Mouse (Mus musculus) forebrain, embryonic 11.5 days (tissue): ENCODE results near the gene Gm49361. TPM values are rescaled to one million over a fixed set of nuclear protein-coding genes. Genes with fewer than 3 reads are reported as not detected.
A peak's percentile ranks its signal among the peaks of the same experiment; 100 is the strongest.

Experiments
- ATAC-seq: fragments of 200-750 bp; cut with Nextera tagmentation; replicated peaks from 2 replicates; pipeline ENCODE4 v1.8.0; 2017; ENCODE audit warnings: moderate TSS enrichment; ENCODE audit not compliant: low FRiP score
- DNase-seq: peaks from one replicate; pipeline ENCODE4 v3.0.0-alpha.2; 2017; ENCODE audit warnings: low spot score
- H3K27ac ChIP-seq: fragments of 300-500 bp; sonication (generic); 2 replicates; pipeline ENCODE4 v1.5.1; 2014; ENCODE audit warnings: low read depth, low read length
- H3K27me3 ChIP-seq: fragments of 300-500 bp; sonication (generic); 2 replicates; pipeline ENCODE4 v1.6.1; 2014; ENCODE audit warnings: mild to moderate bottlenecking, low read length, mixed read lengths; ENCODE audit not compliant: control insufficient read depth, insufficient read depth
- H3K36me3 ChIP-seq: fragments of 300-500 bp; sonication (generic); 2 replicates; pipeline ENCODE4 v1.6.1; 2014; ENCODE audit warnings: mild to moderate bottlenecking, low read length, moderate library complexity, mixed read lengths; ENCODE audit not compliant: control insufficient read depth, insufficient read depth
- H3K4me1 ChIP-seq: fragments of 300-500 bp; sonication (generic); replicated peaks from 2 replicates; pipeline ENCODE4 v1.6.1; 2014; ENCODE audit warnings: low read length, mixed read lengths; ENCODE audit not compliant: control insufficient read depth, insufficient read depth
- H3K4me2 ChIP-seq: fragments of 300-500 bp; sonication (generic); 2 replicates; pipeline ENCODE4 v1.6.1; 2014; ENCODE audit warnings: low read depth, mild to moderate bottlenecking, low read length, moderate library complexity, mixed read lengths; ENCODE audit not compliant: severe bottlenecking
- H3K4me3 ChIP-seq: fragments of 300-500 bp; sonication (generic); 2 replicates; pipeline ENCODE4 v1.5.1; 2014; ENCODE audit warnings: low read depth, low read length
- H3K9ac ChIP-seq: fragments of 300-500 bp; sonication (generic); 2 replicates; pipeline ENCODE4 v1.6.1; 2014; ENCODE audit warnings: low read length
- H3K9me3 ChIP-seq: fragments of 300-500 bp; sonication (generic); 2 replicates; pipeline ENCODE4 v1.6.1; 2016; ENCODE audit warnings: low read length, mixed read lengths; ENCODE audit not compliant: control insufficient read depth
- WGBS: fragments of 180-500 bp; shearing (Covaris S2); extraction: QIAGEN DNeasy Blood & Tissue Kit; methylation state at CpG from one replicate; pipeline ENCODE4 v1.1.7; 2014; 5-methylcytosine and 5-hydroxymethylcytosine counted together
- polyA plus RNA-seq: library from polyadenylated mRNA; unstranded; fragments of >200 nt; fragmentation: Nextera tagmentation; extraction: Ambion mirVana; gene quantifications from 2 replicates; pipeline ENCODE4 v1.2.1, GENCODE M21; 2014

Gene Gm49361
- polyA plus RNA-seq, 1 experiment from 2014 or later: not detected

DNA sequence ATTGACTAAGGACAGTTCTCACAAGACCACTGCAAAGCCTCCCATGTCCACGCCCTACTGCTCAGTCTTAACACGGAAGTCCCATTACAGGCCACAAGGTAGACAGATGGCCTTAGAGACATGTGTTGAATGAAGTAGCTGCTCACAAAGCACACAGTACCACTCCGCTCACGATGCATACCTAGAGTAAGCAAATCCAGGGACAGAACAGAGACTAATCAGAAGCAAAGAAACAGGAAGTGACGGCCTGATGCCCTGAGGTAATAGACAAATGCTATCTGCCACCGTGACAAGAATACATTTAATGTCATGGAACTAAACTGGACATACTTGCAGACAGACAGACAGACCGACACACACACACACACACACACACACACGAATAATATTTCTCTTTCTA lies 5.3 kb downstream of the Gm49361 start:
- H3K27ac ChIP-seq: no peak overlapping the region
- no peak for ATAC-seq
- no peaks in the 10 kb centered on the region for H3K36me3 ChIP-seq
- DNase-seq: no peak
- no peaks in the 10 kb centered on the region for H3K9me3 ChIP-seq
- H3K4me2 ChIP-seq: no peak overlapping the region
- no peaks in the 10 kb centered on the region for H3K4me1 ChIP-seq
- H3K27me3 ChIP-seq: no peaks in the 10 kb centered on the region
- no peak overlapping the region for H3K4me3 ChIP-seq
- WGBS: 86% methylated on average over 8 of the region's 8 CpGs
- no peak overlapping the region for H3K9ac ChIP-seq

DNA sequence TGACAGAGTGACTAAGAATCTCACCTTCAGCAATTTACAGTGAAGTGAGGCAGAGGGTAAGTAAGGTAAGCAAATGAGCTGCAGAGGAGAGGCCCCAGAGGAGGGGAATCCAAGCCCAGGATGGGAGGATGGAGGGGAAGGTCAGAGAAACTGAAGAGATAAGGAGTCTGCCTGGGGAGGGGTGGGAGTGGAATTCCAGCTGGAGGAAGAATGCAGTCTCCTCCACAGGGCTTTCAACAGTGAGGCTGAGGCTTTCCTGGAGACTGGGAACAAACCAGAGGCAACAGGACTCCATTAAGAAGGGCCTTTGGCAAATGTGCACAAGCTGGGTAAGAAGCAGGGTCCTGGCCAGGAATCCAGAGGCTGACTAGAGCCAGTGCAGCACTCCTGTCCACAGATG lies 8.8 kb downstream of the Gm49361 start:
- Histone ChIP-seq H3K4me3 (no peak overlapping the region), H3K4me1 (peaks cover 2% of the 10 kb centered on the region; the same call in 1 of the 2 replicates), H3K9ac (no peak overlapping the region), H3K27me3 (no peaks in the 10 kb centered on the region), H3K4me2 (no peak overlapping the region), H3K9me3 (no peaks in the 10 kb centered on the region), H3K27ac (no peak overlapping the region), H3K36me3 (no peaks in the 10 kb centered on the region; the same call in 1 of the 2 replicates)
- no peak for DNase-seq
- no peak for ATAC-seq

GRCm38 (mm10) chr14:57736141-57736540 lies 9.8 kb downstream of the Gm49361 start:
- H3K27me3 ChIP-seq: no peaks in the 10 kb centered on the region
- DNase-seq: no peak
- H3K36me3 ChIP-seq: no peaks in the 10 kb centered on the region; the same call in 1 of the 2 replicates
- ATAC-seq: no peak
- no peak overlapping the region for H3K9ac ChIP-seq
- H3K4me2 ChIP-seq: no peak overlapping the region
- peaks cover 2% of the 10 kb centered on the region; the same call in 1 of the 2 replicates for H3K4me1 ChIP-seq
- H3K4me3 ChIP-seq: no peak overlapping the region
- no peak overlapping the region for H3K27ac ChIP-seq
- WGBS: 84% methylated on average over 4 of the region's 4 CpGs
- H3K9me3 ChIP-seq: no peaks in the 10 kb centered on the region

DNA sequence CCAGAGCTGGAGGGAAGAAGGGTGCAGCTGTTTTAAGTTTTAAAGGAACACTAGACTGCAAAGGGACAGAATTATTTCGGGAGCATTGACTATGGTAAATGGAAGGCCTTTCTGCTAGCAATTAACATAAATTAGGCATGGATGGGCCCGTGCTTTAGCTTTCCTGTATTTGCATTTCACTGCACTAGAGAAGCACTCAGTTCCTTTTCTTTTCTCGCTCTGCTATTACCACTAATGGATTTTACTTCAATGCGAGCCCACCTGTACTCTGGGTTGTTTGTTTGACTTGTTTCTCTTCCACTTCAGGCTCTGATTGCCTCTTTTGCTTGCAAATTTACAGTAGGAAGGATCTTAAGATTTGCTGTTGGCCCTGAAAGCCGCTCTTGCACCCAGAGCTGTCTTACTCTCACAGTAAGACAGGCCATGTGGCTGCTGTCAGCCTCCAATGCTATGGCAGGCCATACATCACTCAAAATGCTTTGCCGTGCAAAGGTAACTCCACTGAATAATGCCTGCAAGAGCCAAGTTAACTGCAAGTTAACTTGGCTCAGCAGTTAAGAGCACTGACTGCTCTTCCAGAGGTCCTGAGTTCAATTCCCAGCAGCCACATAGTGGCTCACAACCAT lies 13.1 kb downstream of the Gm49361 start:
- H3K9ac ChIP-seq: no peak overlapping the region
- no peak overlapping the region for H3K4me2 ChIP-seq
- DNase-seq (no peak), ATAC-seq (no peak)
- WGBS: 52% methylated on average over 6 of the region's 6 CpGs
- no peaks in the 10 kb centered on the region; the same call in 1 of the 2 replicates for H3K36me3 ChIP-seq
- no peak overlapping the region for H3K4me3 ChIP-seq
- no peaks in the 10 kb centered on the region for H3K27me3 ChIP-seq
- H3K4me1 ChIP-seq: peaks cover 2% of the 10 kb centered on the region; the same call in 1 of the 2 replicates
- 0 out of 2 replicates have a peak overlapping the region, but pooled peaks have one; percentile 18 for H3K27ac ChIP-seq
- H3K9me3 ChIP-seq: no peaks in the 10 kb centered on the region

DNA sequence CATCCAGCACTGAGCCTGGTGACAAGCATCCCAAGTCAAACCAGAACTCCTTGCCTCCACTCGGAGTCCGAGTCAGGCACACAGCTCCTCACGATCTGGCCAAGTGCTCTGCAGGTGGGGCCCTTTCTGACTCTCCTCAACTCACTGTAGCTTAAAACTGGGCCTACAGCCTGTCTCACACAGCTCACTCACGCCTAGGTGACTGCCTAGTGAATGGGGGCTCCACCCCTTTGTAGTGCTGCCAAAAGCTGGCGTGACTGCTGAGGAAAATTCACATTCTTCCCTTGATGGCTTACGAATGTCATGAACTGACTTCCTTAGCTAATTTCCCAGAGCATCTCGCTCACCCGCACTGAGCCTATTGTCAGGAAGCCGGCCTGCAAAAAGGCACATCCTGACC lies 15.4 kb downstream of the Gm49361 start:
- no peak for ATAC-seq
- Histone ChIP-seq H3K27ac (no peak overlapping the region), H3K4me3 (no peak overlapping the region), H3K9me3 (no peaks in the 10 kb centered on the region), H3K4me1 (peaks cover 2% of the 10 kb centered on the region; the same call in 1 of the 2 replicates), H3K27me3 (no peaks in the 10 kb centered on the region), H3K4me2 (no peak overlapping the region), H3K9ac (0 out of 2 replicates have a peak overlapping the region, but pooled peaks have one; percentile 13), H3K36me3 (no peaks in the 10 kb centered on the region; the same call in 1 of the 2 replicates)
- WGBS: 52% methylated on average over 9 of the region's 9 CpGs
- peak; percentile 42 for DNase-seq

DNA sequence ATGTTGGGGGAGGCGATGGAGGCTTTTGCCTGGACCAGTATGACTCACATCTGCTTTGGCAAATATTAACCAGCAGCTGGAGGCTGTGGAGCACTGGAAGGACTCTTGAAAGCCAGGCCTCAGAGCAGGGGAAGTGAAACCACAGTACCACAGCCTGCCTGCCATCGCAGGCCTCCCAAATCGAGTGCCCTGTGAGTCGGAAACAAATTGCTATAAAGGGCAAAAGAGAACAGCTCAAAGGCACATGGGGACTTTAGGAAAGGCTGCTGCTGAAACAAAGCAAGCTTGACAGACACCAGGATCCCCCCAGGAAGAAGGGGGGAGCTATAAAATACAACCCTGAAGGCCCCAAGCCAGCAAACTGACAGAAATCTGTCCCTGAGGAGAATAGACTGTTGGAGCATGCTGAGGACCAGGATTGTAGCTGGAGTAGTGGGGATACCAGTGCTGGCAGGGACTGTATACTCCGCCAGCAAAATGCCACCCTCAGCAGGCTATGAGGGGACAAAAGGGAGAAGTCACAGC lies 15.9 kb downstream of the Gm49361 start:
- peaks cover 2% of the 10 kb centered on the region; the same call in 1 of the 2 replicates for H3K4me1 ChIP-seq
- DNase-seq (peak; percentile 40), ATAC-seq (no peak)
- no peak overlapping the region for H3K9ac ChIP-seq
- H3K4me2 ChIP-seq: no peak overlapping the region
- H3K9me3 ChIP-seq: no peaks in the 10 kb centered on the region
- WGBS: 63% methylated on average over 5 of the region's 5 CpGs
- H3K27me3 ChIP-seq: no peaks in the 10 kb centered on the region
- no peak overlapping the region for H3K27ac ChIP-seq
- no peak overlapping the region for H3K4me3 ChIP-seq
- H3K36me3 ChIP-seq: no peaks in the 10 kb centered on the region; the same call in 1 of the 2 replicates

- Histone ChIP-seq H3K9ac (no peak overlapping the region), H3K27ac (no peak overlapping the region), H3K9me3 (no peaks in the 10 kb centered on the region), H3K4me1 (peaks cover 2% of the 10 kb centered on the region; the same call in 1 of the 2 replicates), H3K4me2 (no peak overlapping the region), H3K27me3 (no peaks in the 10 kb centered on the region), H3K4me3 (no peak overlapping the region), H3K36me3 (no peaks in the 10 kb centered on the region; the same call in 1 of the 2 replicates)
- no peak for DNase-seq
- ATAC-seq: no peak
- 90% methylated on average over 8 of the region's 8 CpGs for WGBS
These were observed 16.5 kb downstream of the Gm49361 start for GRCm38 (mm10) chr14:57729364-57729763.

DNA sequence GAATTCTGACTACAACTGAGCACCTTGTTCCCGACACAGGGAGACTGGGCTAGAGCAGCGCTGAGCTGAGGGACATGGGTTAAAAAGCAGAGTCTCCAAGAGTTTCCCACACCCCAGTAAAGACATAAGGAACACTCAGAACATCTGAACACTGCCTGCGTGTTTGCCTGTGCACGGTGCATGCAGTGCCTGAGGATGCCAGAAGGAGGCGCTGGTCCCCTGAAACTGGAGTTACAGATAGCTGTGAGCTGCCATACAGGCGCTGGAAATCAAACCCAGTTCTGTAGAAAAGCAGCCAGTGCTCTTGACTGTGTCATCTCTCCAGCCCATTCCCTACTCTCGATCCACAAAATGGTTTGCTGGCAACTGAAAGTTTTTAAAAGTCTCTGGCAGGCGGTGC lies 19.7 kb downstream of the Gm49361 start:
- H3K4me2 ChIP-seq: no peak overlapping the region
- H3K4me1 ChIP-seq: no peaks in the 10 kb centered on the region
- no peaks in the 10 kb centered on the region for H3K9me3 ChIP-seq
- H3K27me3 ChIP-seq: no peaks in the 10 kb centered on the region
- WGBS: 73% methylated on average over 8 of the region's 8 CpGs
- ATAC-seq: no peak
- no peak overlapping the region for H3K27ac ChIP-seq
- H3K4me3 ChIP-seq: no peak overlapping the region
- H3K36me3 ChIP-seq: no peaks in the 10 kb centered on the region; the same call in 1 of the 2 replicates
- no peak for DNase-seq
- no peak overlapping the region for H3K9ac ChIP-seq

- no peak overlapping the region for H3K9ac ChIP-seq
- no peaks in the 10 kb centered on the region; the same call in 1 of the 2 replicates for H3K36me3 ChIP-seq
- no peaks in the 10 kb centered on the region for H3K9me3 ChIP-seq
- no peak for DNase-seq
- H3K4me2 ChIP-seq: no peak overlapping the region
- H3K27me3 ChIP-seq: no peaks in the 10 kb centered on the region
- WGBS: 91% methylated on average over 4 of the region's 4 CpGs
- no peaks in the 10 kb centered on the region for H3K4me1 ChIP-seq
- no peak overlapping the region for H3K4me3 ChIP-seq
- no peak overlapping the region for H3K27ac ChIP-seq
- no peak for ATAC-seq
These were observed 21.4 kb downstream of the Gm49361 start for GRCm38 (mm10) chr14:57724473-57724872.
